Mouse (Mus musculus) ES-E14 (cell line): Measurements from ENCODE around the gene Cpt1a. TPM values are rescaled to one million over a fixed set of nuclear protein-coding genes. Genes with fewer than 3 reads are reported as not detected.

Source experiments
- DNase-seq: peaks from one replicate; pipeline ENCODE4 v3.0.0-alpha.2; 2013; ENCODE audit warnings: low read depth, low spot score
- H3K27ac ChIP-seq: 2 replicates; pipeline ENCODE4 v1.5.1; 2012; ENCODE audit warnings: low read depth, mild to moderate bottlenecking, low read length, moderate library complexity, mixed read lengths; ENCODE audit not compliant: poor library complexity, insufficient read depth, severe bottlenecking
- H3K36me3 ChIP-seq: 2 replicates; pipeline ENCODE4 v1.6.1; 2012; ENCODE audit warnings: mild to moderate bottlenecking, low read length, moderate library complexity, mixed read lengths; ENCODE audit not compliant: control insufficient read depth, poor library complexity, insufficient read depth, severe bottlenecking
- H3K4me1 ChIP-seq, 2 experiments: fragments of 150-350 bp in 1 of 2; sonication (generic) in 1 of 2; 2 replicates each; pipeline ENCODE4 v1.6.1; 2012; ENCODE audit warnings: low read length in 2 of 2, mild to moderate bottlenecking in 1 of 2, mixed read lengths in 1 of 2; ENCODE audit not compliant: control insufficient read depth in 2 of 2, insufficient read depth in 2 of 2, poor library complexity in 1 of 2
- H3K4me3 ChIP-seq, 2 experiments: fragments of 150-350 bp in 1 of 2; sonication (generic) in 1 of 2; 2 replicates each; pipeline ENCODE4 v1.5.1; 2012; ENCODE audit warnings: low read length in 2 of 2, low read depth in 1 of 2, mild to moderate bottlenecking in 1 of 2, mixed read lengths in 1 of 2; ENCODE audit not compliant: insufficient read depth in 1 of 2, poor library complexity in 1 of 2, severe bottlenecking in 1 of 2
- H3K9ac ChIP-seq: 2 replicates; pipeline ENCODE4 v1.6.1; 2012; ENCODE audit warnings: low read depth, mild to moderate bottlenecking, low read length, mixed read lengths; ENCODE audit not compliant: poor library complexity, insufficient read depth, severe bottlenecking
- H3K9me3 ChIP-seq: fragments of 150-350 bp; sonication (generic); 2 replicates; pipeline ENCODE4 v1.6.1; 2012; ENCODE audit warnings: low read depth, mild to moderate bottlenecking, low read length; ENCODE audit not compliant: control insufficient read depth, insufficient read depth
- CHD2 ChIP-seq: IDR thresholded peaks from 2 replicates; pipeline ENCODE4 v1.6.1; 2014; ENCODE audit warnings: mild to moderate bottlenecking, low read depth, low read length, inconsistent platforms
- HCFC1 ChIP-seq: IDR thresholded peaks from 2 replicates; pipeline ENCODE4 v1.6.1; 2012; ENCODE audit warnings: low read length, inconsistent platforms, borderline replicate concordance; ENCODE audit not compliant: insufficient read depth
- MAFK ChIP-seq: IDR thresholded peaks from 2 replicates; pipeline ENCODE4 v1.6.1; 2014; ENCODE audit warnings: mild to moderate bottlenecking, low read depth, low read length, inconsistent platforms; ENCODE audit not compliant: insufficient read depth
- ZC3H11A ChIP-seq: IDR thresholded peaks from 2 replicates; pipeline ENCODE4 v1.6.1; 2012; ENCODE audit warnings: low read depth, mild to moderate bottlenecking, inconsistent platforms, low read length, borderline replicate concordance
- ZNF384 ChIP-seq: IDR thresholded peaks from 2 replicates; pipeline ENCODE4 v1.6.1; 2012; ENCODE audit warnings: low read depth, low read length, inconsistent platforms
- in situ Hi-C, 2 experiments: fragments of 600-800 bp; cut with MboI; formaldehyde crosslinking; loops; one replicate each; pipeline ENCODE4 v1.15.1; 2025; ENCODE audit warnings: low sequenced_read_pairs in 2 of 2, inconsistent platforms in 1 of 2; ENCODE audit not compliant: unreplicated experiment in 2 of 2
- total RNA-seq: library from RNA; depleted of rRNA; stranded (reverse); fragments of 300-350 nt; gene quantifications from 2 replicates; pipeline ENCODE4 v1.2.3, GENCODE M21; 2012

Gene Cpt1a
- total RNA-seq, 1 experiment, result 15.7 TPM

DNA sequence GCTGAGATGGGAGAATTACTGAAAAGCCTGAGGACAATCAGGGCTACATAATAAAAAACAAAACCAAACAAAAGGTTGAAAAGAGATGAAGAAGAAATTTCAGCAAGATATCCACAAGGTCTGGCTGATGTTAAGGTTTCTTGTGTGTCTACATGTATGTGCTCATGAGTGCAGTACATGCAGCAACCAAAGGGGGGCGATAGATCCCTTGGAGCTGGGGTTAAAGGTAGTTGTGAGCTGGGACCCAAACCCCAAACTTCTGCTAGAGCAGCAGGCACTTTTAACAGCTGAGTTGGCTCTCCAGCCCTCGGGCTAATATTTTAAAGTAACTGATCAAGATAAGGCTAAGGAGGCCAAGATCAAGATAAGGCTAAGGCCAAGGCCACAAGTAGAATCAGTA lies 51.9 kb downstream of the Cpt1a start:
- Histone ChIP-seq H3K4me3 (no peak overlapping the region), H3K36me3 (peaks cover 52% of the 10 kb centered on the region), H3K4me1 (no peaks in the 10 kb centered on the region), H3K27ac (no peak overlapping the region), H3K9ac (no peak overlapping the region), H3K9me3 (no peaks in the 10 kb centered on the region)
- DNase-seq, result peak; percentile 40
- in situ Hi-C loops, result no loop called here
- TF ChIP-seq HCFC1 (no peak), CHD2 (no peak), ZNF384 (no peak), MAFK (no peak), ZC3H11A (no peak)

GRCm38 (mm10) chr19:3375945-3376495 lies 53.9 kb downstream of the Cpt1a start:
- Histone ChIP-seq H3K4me1 (no peaks in the 10 kb centered on the region), H3K9ac (no peak overlapping the region)
- in situ Hi-C loops, result no loop called here

DNA sequence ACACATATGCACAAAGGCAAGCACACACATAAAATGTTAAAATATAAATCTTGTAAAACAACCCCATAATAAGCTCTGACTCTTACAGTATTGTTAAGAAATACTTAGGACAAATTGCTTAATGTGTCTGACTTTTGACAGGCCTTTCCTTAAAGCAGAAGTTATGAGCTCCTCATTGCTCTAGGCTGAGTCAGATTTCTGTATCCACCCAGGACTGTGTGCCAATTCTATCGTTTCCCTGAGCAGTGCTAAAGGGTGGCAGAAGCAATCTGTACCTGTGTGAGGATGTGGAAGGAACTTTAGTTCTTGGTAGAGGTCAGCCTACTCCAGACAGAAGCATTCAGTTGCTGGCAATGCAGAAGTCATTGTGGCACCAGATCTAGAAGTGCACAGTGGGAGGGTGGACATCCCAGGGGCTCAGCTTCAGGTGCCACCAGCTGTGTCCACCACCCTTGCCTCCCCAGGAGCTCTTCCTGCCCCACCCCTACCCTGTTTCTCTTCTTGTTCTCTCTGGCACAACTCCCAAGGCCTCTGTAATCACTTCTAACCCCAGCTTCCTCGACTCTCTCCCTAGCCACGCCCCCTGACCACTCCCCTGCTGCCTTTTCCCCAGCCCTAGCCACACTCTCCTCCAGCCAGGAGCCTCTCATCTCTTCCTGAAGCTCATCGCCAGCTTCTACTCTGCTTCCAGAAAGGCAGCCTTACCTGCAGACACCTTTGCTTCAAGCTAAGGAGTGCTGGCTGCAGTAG lies 55.0 kb downstream of the Cpt1a start:
- no peak overlapping the region for H3K27ac ChIP-seq
- in situ Hi-C loops, result no loop called here
- DNase-seq, result no peak
- H3K9ac ChIP-seq, result no peak overlapping the region
- TF ChIP-seq HCFC1 (no peak), ZNF384 (no peak), ZC3H11A (no peak), MAFK (no peak), CHD2 (no peak)
- H3K36me3 ChIP-seq, result peaks cover 51% of the 10 kb centered on the region
- H3K4me1 ChIP-seq, result no peaks in the 10 kb centered on the region
- H3K4me3 ChIP-seq, result no peak overlapping the region
- no peaks in the 10 kb centered on the region for H3K9me3 ChIP-seq

More at GRCm38 (mm10) chr19:3375945-3376495, 53.9 kb downstream of the Cpt1a start:
- Histone ChIP-seq H3K27ac (no peak overlapping the region), H3K36me3 (peaks cover 54% of the 10 kb centered on the region), H3K4me3 (no peak overlapping the region), H3K9me3 (no peaks in the 10 kb centered on the region)
- no peak for DNase-seq
- no peak for TF ChIP-seq ZC3H11A
- no peak for TF ChIP-seq MAFK
- TF ChIP-seq ZNF384, result no peak
- TF ChIP-seq HCFC1, result no peak
- no peak for TF ChIP-seq CHD2

DNA sequence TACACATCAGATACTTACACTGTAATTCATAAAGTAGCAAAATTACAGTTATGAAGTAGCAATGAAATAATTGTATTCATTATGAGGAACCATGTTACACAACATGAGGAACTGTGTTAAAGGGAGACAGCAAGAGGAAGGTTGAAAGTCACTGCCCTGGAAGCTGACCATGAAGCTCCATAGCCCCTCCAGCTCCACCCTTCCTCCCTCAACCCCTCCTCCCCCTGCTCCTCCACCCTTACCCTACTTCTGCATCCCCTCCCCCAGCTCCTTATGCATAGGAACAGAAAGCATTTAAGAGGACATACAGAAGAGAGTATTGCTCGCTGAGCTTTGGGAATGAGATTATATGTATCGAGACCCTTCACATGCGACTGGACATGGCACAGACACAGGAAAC lies 56.5 kb downstream of the Cpt1a start:
- Histone ChIP-seq H3K4me1 (no peaks in the 10 kb centered on the region), H3K9me3 (no peaks in the 10 kb centered on the region), H3K36me3 (peaks cover 50% of the 10 kb centered on the region), H3K9ac (no peak overlapping the region), H3K27ac (no peak overlapping the region), H3K4me3 (no peak overlapping the region)
- in situ Hi-C loops, result no loop called here
- no peak for TF ChIP-seq MAFK
- no peak for TF ChIP-seq HCFC1
- no peak for TF ChIP-seq ZNF384
- TF ChIP-seq CHD2, result no peak
- TF ChIP-seq ZC3H11A, result no peak
- no peak for DNase-seq

DNA sequence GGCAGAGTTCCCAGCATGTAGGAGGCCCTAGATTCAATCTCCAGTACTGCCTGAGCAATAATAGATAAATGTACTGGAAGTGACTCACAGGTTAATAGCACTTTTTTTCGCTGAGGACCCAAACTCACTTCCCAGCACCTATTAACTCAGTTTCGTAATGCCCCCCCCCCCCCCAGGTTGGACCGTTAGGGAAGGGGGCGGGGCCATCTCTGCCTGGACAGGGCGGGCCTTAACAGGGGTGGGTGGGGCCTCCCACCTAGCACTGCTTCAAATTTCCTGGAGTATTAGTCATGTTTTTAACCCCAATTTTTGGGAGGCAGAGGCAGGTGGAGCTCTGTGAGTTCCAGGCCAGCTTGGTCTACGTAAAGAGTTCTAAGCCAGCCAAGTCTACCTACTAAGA lies 65.9 kb downstream of the Cpt1a start:
- DNase-seq, result no peak

More for the DNA sequence above, 65.9 kb downstream of the Cpt1a start:
- TF ChIP-seq ZC3H11A (no peak), MAFK (no peak), HCFC1 (no peak), ZNF384 (no peak), CHD2 (no peak)
- peak overlapping the region in 1 of 2 experiments; percentile 10; a peak in 2 of 4 replicates for H3K4me3 ChIP-seq
- in situ Hi-C loops, result no loop called here
- peaks cover 7% of the 10 kb centered on the region for H3K36me3 ChIP-seq
- H3K9ac ChIP-seq, result no peak overlapping the region
- no peaks in the 10 kb centered on the region for H3K9me3 ChIP-seq
- H3K27ac ChIP-seq, result no peak overlapping the region
- peaks cover 2% of the 10 kb centered on the region in 2 experiments; a peak in 2 of 4 replicates for H3K4me1 ChIP-seq
